Mouse (Mus musculus) E14TG2a.4 (cell line): ENCODE results near the gene Met.

ENCODE experiments used
- CTCF ChIP-seq: conservative IDR thresholded peaks from 2 replicates; pipeline ENCODE4 v1.5.1; 2014; ENCODE audit warnings: low read length
- POU5F1 ChIP-seq: IDR thresholded peaks from 2 replicates; pipeline ENCODE4 v1.6.1; 2014; ENCODE audit warnings: low read length, borderline replicate concordance

DNA sequence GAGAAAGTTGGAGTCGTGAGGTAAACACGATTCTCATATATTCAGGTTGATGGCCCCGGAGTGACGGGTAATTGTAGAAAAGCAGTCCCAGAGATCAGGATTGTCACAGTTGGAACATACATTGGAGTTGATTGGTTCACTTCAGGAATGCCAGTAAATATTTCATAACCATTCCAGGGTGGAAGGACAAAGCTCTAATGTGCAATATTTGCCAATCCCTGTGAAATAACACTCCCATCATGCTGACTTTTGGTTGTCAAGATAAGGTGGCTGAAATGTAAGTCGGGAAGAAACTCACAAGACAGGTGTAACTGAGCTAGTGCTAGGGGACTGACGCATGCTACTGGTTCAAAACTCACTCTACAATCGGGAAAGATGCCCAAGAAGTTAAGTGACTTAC lies 22.2 kb downstream of the Met start:
- TF ChIP-seq CTCF = no peak
- no peak for TF ChIP-seq POU5F1
